Mouse (Mus musculus): ENCODE data around the gene Tbc1d12. TPM values are rescaled to one million over a fixed set of nuclear protein-coding genes. Genes with fewer than 3 reads are reported as not detected.

The Tbc1d12 gene
- polyA plus RNA-seq (2016; fragmentation: Nextera tagmentation; extraction: Ambion mirVana) = 3.2 and 3.6 TPM in 2 replicates

DNA sequence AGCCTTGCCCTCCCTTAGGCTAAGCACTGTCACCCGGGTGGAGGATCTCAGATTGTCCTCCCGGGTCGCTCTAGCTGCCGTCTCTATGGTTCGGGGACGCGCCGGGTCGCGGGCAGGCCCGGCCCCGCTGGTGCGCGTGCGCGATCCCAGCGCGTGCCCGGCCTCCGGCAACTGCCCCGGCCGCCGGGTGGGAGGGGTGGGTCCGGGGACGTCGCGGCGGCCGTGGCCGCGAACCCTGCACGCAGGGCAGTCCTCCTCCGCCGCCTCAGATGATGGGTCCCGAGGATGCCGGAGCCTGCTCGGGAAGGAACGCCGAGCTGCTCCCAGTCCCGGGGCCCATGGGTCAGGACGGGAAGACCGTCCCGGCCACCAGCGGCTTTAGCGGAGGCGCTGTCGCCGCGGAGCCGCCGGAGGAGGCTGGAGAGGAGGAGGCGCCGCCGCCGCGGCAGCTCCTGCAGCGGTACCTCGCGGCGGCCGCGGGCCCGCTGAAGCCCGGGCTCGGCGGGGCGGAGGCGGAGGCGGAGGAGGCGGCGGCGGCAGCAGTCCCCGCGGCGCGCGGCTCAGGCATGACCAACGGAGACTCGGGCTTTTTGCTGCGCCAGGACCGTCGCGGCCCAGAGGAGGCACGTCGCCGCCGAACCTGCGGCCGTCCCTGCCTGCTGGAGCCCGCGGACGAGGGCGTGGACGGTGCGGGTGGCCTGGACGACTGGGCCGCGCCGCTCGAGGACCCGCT is at the start of gene Tbc1d12:
Gene Tbc1d12 (plus strand): TSS at position 142 of the 733 bp plus-strand sequence.
- ATAC-seq (ENCODE audit: insufficient number of reproducible peaks, insufficient read depth, low FRiP score, low TSS enrichment, low read depth) = peak; percentile 90
- under 1% methylated on average over 84 of the region's 101 CpGs for WGBS
- H3K36me3 ChIP-seq = no peaks in the 10 kb centered on the region
- H3K27ac ChIP-seq = peak within 1 kb of the TSS; percentile 89
- H3K9ac ChIP-seq (replicated peaks) = peak within 1 kb of the TSS; percentile 85
- H3K9me3 ChIP-seq = no peaks in the 10 kb centered on the region
- no peaks in the 10 kb centered on the region for H3K27me3 ChIP-seq
- peaks cover 6% of the 10 kb centered on the region; the same call in 1 of the 2 replicates for H3K4me1 ChIP-seq (replicated peaks)
- peak within 1 kb of the TSS; percentile 86 for H3K4me3 ChIP-seq (replicated peaks)
- H3K4me2 ChIP-seq = peak within 1 kb of the TSS; percentile 64

DNA sequence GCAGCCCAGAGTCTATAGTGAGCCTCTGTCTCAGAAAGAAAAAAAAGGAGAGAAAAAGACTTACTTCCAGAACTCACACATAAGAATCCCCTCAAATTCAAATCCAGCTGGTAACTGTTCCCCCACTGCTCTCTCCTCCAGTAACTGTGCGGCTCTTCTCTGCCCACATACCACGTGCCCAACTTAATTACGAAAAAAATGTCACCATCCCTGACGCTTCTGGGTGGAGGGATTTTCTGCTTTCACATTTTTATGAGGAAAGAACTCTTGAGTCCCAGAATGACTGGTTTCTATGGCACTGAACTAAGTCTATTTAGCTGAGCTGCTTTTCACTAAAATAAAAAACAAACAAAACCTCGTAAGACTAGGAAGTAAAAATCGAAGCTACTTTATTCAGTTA is 48.6 kb upstream of the Tbc1d12 start:
- Histone ChIP-seq H3K4me2 (no peak overlapping the region), H3K4me3 (replicated peaks) (no peak overlapping the region), H3K9ac (replicated peaks) (no peak overlapping the region), H3K27ac (no peak overlapping the region), H3K4me1 (replicated peaks) (no peaks in the 10 kb centered on the region), H3K27me3 (no peaks in the 10 kb centered on the region), H3K9me3 (no peaks in the 10 kb centered on the region), H3K36me3 (peaks cover 57% of the 10 kb centered on the region)
- 92% methylated on average over 6 of the region's 6 CpGs for WGBS
- no peak for ATAC-seq (ENCODE audit: insufficient number of reproducible peaks, insufficient read depth, low FRiP score, low TSS enrichment, low read depth)

DNA sequence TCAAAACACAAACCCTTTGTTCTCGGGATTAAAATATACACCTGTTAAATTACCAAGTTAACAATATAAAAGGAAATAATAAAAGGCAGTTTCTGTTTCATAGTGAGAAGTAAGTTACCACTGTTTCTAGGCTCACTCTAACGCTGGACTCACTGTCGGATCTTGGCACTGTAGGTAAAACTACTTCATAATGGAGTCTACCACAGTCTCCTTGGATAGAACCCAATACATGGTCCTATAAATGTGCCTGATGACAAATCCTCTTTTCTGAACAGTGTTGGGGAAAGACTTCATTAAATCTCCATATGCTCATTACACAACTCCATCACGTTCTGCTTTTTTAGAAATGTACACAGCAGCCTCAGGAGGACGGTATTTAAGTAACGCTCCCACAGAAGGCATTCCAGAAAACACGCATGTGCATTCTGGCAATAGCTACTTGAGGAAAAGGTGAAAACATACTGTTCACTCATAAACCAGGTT is 42.8 kb upstream of the Tbc1d12 start:
- H3K4me1 ChIP-seq (replicated peaks) = no peaks in the 10 kb centered on the region
- H3K36me3 ChIP-seq = peaks cover 92% of the 10 kb centered on the region
- 95% methylated on average over 7 of the region's 7 CpGs for WGBS
- no peak overlapping the region for H3K9ac ChIP-seq (replicated peaks)
- H3K4me2 ChIP-seq = no peak overlapping the region
- no peaks in the 10 kb centered on the region for H3K27me3 ChIP-seq
- no peak overlapping the region for H3K27ac ChIP-seq
- no peaks in the 10 kb centered on the region for H3K9me3 ChIP-seq
- H3K4me3 ChIP-seq (replicated peaks) = no peak overlapping the region
- no peak for ATAC-seq (ENCODE audit: insufficient number of reproducible peaks, insufficient read depth, low FRiP score, low TSS enrichment, low read depth)

DNA sequence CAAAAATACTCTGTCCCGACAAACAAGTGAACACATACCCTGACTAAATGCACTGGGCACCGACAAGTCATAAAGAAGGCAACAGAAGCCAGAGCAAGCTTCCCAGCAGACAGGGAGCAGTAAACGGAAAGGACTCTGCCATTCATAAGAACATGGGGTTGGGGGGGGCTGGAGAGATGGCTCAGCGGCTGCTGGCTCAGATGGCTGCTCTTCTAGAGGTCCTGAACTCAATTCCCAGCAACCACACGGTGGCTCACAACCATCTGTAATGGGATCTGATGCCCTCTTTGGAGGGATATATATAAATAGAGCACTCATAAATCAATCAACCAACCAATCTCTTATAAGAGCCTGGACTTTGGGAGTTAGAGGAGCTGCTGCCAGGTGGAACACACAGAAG is 39.8 kb upstream of the Tbc1d12 start:
- Histone ChIP-seq H3K4me2 (no peak overlapping the region), H3K4me3 (replicated peaks) (no peak overlapping the region), H3K4me1 (replicated peaks) (no peaks in the 10 kb centered on the region), H3K27me3 (no peaks in the 10 kb centered on the region), H3K9ac (replicated peaks) (no peak overlapping the region), H3K9me3 (no peaks in the 10 kb centered on the region), H3K36me3 (peaks cover 84% of the 10 kb centered on the region), H3K27ac (no peak overlapping the region)
- ATAC-seq (ENCODE audit: insufficient number of reproducible peaks, insufficient read depth, low FRiP score, low TSS enrichment, low read depth) = no peak
- WGBS = 83% methylated on average over 5 of the region's 5 CpGs

DNA sequence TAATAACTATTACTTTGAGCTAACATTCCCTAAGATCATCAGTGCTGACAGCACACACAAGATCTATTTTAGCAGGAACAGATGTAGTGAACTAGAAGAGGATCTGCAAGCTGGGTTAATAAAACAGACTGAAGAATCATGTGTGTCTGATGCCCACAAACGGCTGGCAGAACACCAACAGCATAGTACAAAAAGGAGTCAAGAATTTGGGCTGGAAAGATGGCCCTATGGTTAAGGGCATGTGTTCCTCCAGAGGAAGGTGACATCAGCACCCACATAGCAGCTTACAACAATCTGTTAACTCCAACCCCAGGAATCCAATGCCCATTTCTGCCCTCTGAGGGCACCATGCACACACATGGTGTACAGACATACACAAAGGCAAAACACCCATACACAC is 38.1 kb upstream of the Tbc1d12 start:
- 80% methylated on average over 1 of the region's 1 CpGs for WGBS
- no peak overlapping the region for H3K27ac ChIP-seq
- H3K9me3 ChIP-seq = no peaks in the 10 kb centered on the region
- H3K36me3 ChIP-seq = peaks cover 85% of the 10 kb centered on the region
- no peak overlapping the region for H3K4me3 ChIP-seq (replicated peaks)
- no peak for ATAC-seq (ENCODE audit: insufficient number of reproducible peaks, insufficient read depth, low FRiP score, low TSS enrichment, low read depth)
- H3K9ac ChIP-seq (replicated peaks) = no peak overlapping the region
- no peak overlapping the region for H3K4me2 ChIP-seq
- H3K27me3 ChIP-seq = no peaks in the 10 kb centered on the region
- no peaks in the 10 kb centered on the region for H3K4me1 ChIP-seq (replicated peaks)

DNA sequence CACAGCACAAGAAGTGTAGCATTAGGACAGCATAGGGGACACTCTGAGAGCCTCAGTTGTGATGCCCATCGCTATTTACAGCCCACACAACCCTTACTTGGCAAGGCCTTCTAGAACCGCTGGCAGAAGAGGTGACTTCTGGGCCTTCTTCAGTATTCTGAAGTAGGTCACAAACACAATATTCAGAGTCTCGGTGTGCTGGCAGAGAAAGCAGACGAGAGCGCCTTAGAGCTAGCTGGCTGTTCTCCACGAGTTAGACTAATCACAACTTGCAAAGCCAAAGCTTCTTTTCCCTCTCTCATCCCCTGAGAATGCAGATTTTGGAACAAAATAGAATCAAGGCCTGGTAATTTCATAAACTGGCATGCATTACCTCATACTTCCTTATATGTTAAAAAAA is 37.6 kb upstream of the Tbc1d12 start:
- Histone ChIP-seq H3K36me3 (peaks cover 85% of the 10 kb centered on the region), H3K4me1 (replicated peaks) (no peaks in the 10 kb centered on the region), H3K9me3 (no peaks in the 10 kb centered on the region), H3K9ac (replicated peaks) (no peak overlapping the region), H3K4me2 (no peak overlapping the region), H3K27me3 (no peaks in the 10 kb centered on the region), H3K27ac (no peak overlapping the region), H3K4me3 (replicated peaks) (no peak overlapping the region)
- no peak for ATAC-seq (ENCODE audit: insufficient number of reproducible peaks, insufficient read depth, low FRiP score, low TSS enrichment, low read depth)
- WGBS = 96% methylated on average over 6 of the region's 6 CpGs

DNA sequence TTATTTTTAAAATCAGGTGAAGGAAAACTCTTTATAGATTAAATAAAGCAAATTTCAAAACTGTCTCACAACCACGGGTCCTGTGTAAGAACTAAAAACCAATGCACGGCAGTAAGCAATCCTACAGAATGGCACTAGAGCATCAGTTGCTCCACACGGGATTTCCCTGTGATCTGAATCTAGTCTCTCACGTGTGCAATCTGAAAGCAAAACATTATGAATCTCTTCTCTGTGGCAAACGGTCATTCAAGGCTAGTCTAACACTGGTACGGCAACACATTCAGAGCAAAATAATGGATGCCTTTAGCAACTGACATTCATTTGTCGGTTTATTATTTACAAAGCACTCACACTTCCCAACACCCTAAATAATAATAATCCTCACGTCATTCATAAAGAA is 18.2 kb upstream of the Tbc1d12 start:
- Histone ChIP-seq H3K36me3 (peaks cover 31% of the 10 kb centered on the region), H3K4me3 (replicated peaks) (peak overlapping the region; percentile 83), H3K9me3 (no peaks in the 10 kb centered on the region), H3K4me2 (peak overlapping the region; percentile 86), H3K27me3 (no peaks in the 10 kb centered on the region), H3K4me1 (replicated peaks) (peaks cover 11% of the 10 kb centered on the region), H3K9ac (replicated peaks) (peak overlapping the region; percentile 79; the same call in 1 of the 2 replicates), H3K27ac (no peak overlapping the region)
- 40% methylated on average over 8 of the region's 8 CpGs for WGBS
- ATAC-seq (ENCODE audit: insufficient number of reproducible peaks, insufficient read depth, low FRiP score, low TSS enrichment, low read depth) = no peak

DNA sequence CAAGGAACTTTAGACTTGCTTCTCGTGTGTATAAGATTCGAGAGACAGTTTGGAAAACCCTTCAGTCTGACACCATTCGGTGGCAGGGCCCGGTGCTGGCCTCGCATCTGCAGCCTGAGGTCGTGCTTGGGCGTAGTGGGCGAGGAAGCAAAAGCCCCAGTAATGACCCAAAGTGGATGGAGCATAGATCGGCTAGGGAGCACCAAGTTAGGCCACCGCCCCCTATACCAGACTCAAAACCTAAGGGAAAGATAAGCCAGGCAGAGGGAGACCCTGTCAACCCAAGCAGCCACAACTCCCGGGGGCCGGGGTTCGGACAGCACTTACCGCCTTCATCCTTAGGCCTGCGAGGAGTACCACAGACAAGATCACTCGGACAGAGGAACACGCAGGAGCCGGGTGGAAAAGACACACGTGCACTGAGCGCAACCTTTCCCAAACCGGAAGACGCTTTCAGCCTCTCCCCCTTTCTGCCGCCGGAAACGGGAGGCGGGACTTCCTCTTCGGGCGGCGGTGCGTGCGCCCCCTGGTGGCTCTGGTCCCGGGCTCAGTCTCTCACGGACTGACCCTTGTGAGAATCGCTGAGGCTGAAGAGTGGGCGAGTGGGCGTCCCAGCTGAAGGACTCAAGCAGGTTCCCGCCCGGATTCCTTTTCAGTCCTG is 17.5 kb upstream of the Tbc1d12 start, which contains the start of gene Noc3l:
Gene Noc3l (minus strand): TSS at position 472 of the 661 bp plus-strand sequence.
- H3K27ac ChIP-seq = peak within 1 kb of the TSS; percentile 56
- H3K4me2 ChIP-seq = peak within 1 kb of the TSS; percentile 86
- WGBS = under 1% methylated on average over 38 of the region's 38 CpGs
- H3K9ac ChIP-seq (replicated peaks) = peak within 1 kb of the TSS; percentile 79
- no peaks in the 10 kb centered on the region for H3K9me3 ChIP-seq
- peaks cover 11% of the 10 kb centered on the region for H3K4me1 ChIP-seq (replicated peaks)
- peaks cover 26% of the 10 kb centered on the region for H3K36me3 ChIP-seq
- H3K4me3 ChIP-seq (replicated peaks) = peak within 1 kb of the TSS; percentile 83
- no peaks in the 10 kb centered on the region for H3K27me3 ChIP-seq
- ATAC-seq (ENCODE audit: insufficient number of reproducible peaks, insufficient read depth, low FRiP score, low TSS enrichment, low read depth) = peak; percentile 97

DNA sequence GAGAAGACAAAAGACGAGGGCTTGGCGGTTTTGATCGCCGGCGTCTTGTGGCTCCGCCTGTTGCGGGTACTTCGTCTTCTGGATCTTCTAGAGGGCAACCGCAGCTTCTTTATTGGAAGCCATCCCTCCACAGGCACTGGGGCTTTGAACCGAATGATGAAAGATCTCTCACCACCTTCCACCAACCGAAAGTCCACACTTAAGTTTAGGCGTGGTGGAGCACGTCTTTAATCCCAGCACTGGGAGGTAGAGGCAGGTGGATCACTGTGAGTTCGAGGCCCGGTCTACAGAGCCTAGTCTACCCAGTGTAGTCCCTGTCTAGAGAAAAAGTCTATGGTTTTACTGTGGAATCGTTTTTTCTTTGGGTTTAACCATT is 17.0 kb upstream of the Tbc1d12 start:
- Histone ChIP-seq H3K4me2 (peak overlapping the region; percentile 86), H3K4me1 (replicated peaks) (peaks cover 11% of the 10 kb centered on the region), H3K4me3 (replicated peaks) (peak overlapping the region; percentile 83), H3K27ac (peak overlapping the region; percentile 24), H3K27me3 (no peaks in the 10 kb centered on the region), H3K9ac (replicated peaks) (peak overlapping the region; percentile 79), H3K9me3 (no peaks in the 10 kb centered on the region), H3K36me3 (peaks cover 20% of the 10 kb centered on the region)
- 15% methylated on average over 16 of the region's 16 CpGs for WGBS
- 0 out of 2 replicates have a peak, but pooled peaks have one; percentile 24 for ATAC-seq (ENCODE audit: insufficient number of reproducible peaks, insufficient read depth, low FRiP score, low TSS enrichment, low read depth)

DNA sequence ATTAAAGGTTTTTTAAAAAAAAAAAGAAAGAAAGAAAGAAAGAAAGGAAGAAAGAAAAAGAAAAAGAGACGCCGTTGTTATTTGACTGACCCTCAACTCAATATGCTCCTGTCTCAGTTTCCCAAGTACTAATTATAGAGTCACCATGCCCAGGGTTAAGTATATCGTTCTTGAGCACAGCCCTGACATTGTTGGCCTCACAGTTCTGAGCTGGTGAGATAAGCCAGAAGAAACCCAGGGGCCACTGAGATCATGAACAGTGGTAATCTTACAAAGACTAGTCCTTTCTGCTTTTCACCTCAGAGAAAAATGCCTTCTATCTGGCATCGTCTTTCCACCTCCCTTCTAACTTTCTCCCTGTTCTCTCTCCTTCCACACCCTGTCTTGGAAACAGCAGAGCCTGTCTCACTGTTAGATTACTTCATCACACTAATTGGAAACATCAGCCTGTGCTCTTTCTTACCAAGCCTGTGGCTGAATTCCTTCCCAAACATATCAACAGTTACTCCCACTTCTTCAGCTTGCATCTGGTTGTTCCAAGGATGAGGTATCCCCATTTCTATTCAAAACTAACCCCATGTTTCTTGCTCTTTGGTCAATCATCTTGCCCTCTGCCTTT is 16.1 kb upstream of the Tbc1d12 start:
- Histone ChIP-seq H3K27me3 (no peaks in the 10 kb centered on the region), H3K9me3 (no peaks in the 10 kb centered on the region), H3K4me2 (no peak overlapping the region), H3K9ac (replicated peaks) (no peak overlapping the region), H3K27ac (no peak overlapping the region), H3K4me1 (replicated peaks) (peaks cover 11% of the 10 kb centered on the region), H3K4me3 (replicated peaks) (no peak overlapping the region), H3K36me3 (peaks cover 12% of the 10 kb centered on the region)
- ATAC-seq (ENCODE audit: insufficient number of reproducible peaks, insufficient read depth, low FRiP score, low TSS enrichment, low read depth) = no peak
- WGBS = 79% methylated on average over 4 of the region's 4 CpGs

DNA sequence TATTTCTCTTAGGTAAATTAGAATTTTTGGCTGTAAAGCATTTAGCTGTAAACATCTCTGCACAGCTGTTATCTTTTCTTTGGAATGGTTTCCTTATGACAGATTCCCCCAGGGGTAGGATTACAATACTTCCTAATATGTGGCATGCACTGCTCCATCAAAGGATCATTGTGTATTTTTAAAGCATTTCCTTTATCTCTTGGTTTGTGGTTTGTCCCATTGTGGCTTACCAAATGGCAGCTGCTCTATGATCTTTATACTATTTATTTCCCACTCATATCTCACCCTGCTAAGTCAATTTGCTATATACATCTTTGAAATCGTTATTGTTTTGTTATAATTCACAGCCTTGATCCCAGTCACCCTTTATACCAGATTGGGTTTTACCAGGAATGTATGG is 3.2 kb upstream of the Tbc1d12 start:
- Histone ChIP-seq H3K9ac (replicated peaks) (no peak overlapping the region), H3K27me3 (no peaks in the 10 kb centered on the region), H3K9me3 (no peaks in the 10 kb centered on the region), H3K4me1 (replicated peaks) (peaks cover 5% of the 10 kb centered on the region; the same call in 1 of the 2 replicates), H3K36me3 (no peaks in the 10 kb centered on the region), H3K4me3 (replicated peaks) (no peak overlapping the region), H3K27ac (no peak overlapping the region), H3K4me2 (no peak overlapping the region)
- ATAC-seq (ENCODE audit: insufficient number of reproducible peaks, insufficient read depth, low FRiP score, low TSS enrichment, low read depth) = no peak
- WGBS = 45% methylated on average over 1 of the region's 1 CpGs

Data from limb, embryonic 12.5 days (tissue).